Mouse (Mus musculus) midbrain, embryonic 14.5 days (tissue): ENCODE measurements around the gene Tbc1d1. TPM values are rescaled to one million over a fixed set of nuclear protein-coding genes. Genes with fewer than 3 reads are reported as not detected.
"Not testable (repeated sequence)": the region's sequence is repeated elsewhere in the genome, so short reads cannot be mapped to it uniquely, and the experiment has no call there.

Experiments used
- ATAC-seq: fragments of 200-750 bp; cut with Nextera tagmentation; 2 replicates; pipeline ENCODE4 v1.8.0; 2017; ENCODE audit warnings: moderate number of reproducible peaks, moderate library complexity; ENCODE audit not compliant: low FRiP score, low TSS enrichment
- DNase-seq: peaks from one replicate; pipeline ENCODE4 v3.0.0-alpha.2; 2015
- H3K27ac ChIP-seq: fragments of 300-500 bp; sonication (generic); replicated peaks from 2 replicates; pipeline ENCODE4 v1.5.1; 2014; ENCODE audit warnings: mild to moderate bottlenecking, low read depth, low read length, moderate library complexity
- H3K27me3 ChIP-seq: fragments of 300-500 bp; sonication (generic); 2 replicates; pipeline ENCODE4 v1.6.1; 2014; ENCODE audit warnings: low read length, control low read depth, mixed read lengths; ENCODE audit not compliant: control insufficient read depth, insufficient read depth
- H3K36me3 ChIP-seq: fragments of 300-500 bp; sonication (generic); 2 replicates; pipeline ENCODE4 v1.6.1; 2014; ENCODE audit warnings: low read length, control low read depth; ENCODE audit not compliant: control insufficient read depth, insufficient read depth
- H3K4me1 ChIP-seq: fragments of 300-500 bp; sonication (generic); 2 replicates; pipeline ENCODE4 v1.6.1; 2014; ENCODE audit warnings: mild to moderate bottlenecking, antibody characterized with exemption, low read length, control low read depth; ENCODE audit not compliant: control insufficient read depth, insufficient read depth
- H3K4me2 ChIP-seq: fragments of 300-500 bp; sonication (generic); 2 replicates; pipeline ENCODE4 v1.6.1; 2014; ENCODE audit warnings: mild to moderate bottlenecking, low read length, moderate library complexity
- H3K4me3 ChIP-seq: fragments of 300-500 bp; sonication (generic); replicated peaks from 2 replicates; pipeline ENCODE4 v1.5.1; 2014; ENCODE audit warnings: low read depth, low read length
- H3K9ac ChIP-seq: fragments of 300-500 bp; sonication (generic); replicated peaks from 2 replicates; pipeline ENCODE4 v1.6.1; 2014; ENCODE audit warnings: mild to moderate bottlenecking, low read length, moderate library complexity
- H3K9me3 ChIP-seq: fragments of 300-500 bp; sonication (generic); 2 replicates; pipeline ENCODE4 v1.6.1; 2016; ENCODE audit warnings: low read length, control low read depth, mixed read lengths; ENCODE audit not compliant: control insufficient read depth
- WGBS: fragments of 180-500 bp; shearing (Covaris S2); extraction: QIAGEN DNeasy Blood & Tissue Kit; methylation state at CpG from one replicate; pipeline ENCODE4 v1.1.7; 2014; 5-methylcytosine and 5-hydroxymethylcytosine counted together
- polyA plus RNA-seq: library from polyadenylated mRNA; unstranded; fragments of >200 nt; fragmentation: Nextera tagmentation; extraction: Ambion mirVana; gene quantifications from 2 replicates; pipeline ENCODE4 v1.2.1, GENCODE M21; 2014

Tbc1d1 gene
- polyA plus RNA-seq, 1 experiment from 2014 or later, result 11.7 TPM

DNA sequence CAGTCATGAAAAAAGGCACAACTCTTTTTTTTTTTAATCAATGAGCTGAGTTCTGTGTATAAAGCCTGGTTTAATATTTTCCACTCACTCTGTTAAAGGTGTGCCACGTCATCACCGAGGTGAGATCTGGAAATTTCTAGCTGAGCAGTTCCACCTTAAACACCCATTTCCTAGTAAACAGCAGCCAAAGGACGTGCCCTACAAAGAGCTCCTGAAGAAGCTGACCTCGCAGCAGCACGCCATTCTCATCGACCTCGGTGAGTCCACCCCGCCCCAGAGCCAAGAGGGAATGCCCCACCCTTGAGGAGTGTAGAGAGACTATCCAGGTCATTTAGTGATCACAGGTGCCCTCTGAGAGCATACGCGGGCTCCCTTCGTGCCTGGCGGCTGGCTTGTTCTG, 168.2 kb downstream of the Tbc1d1 start:
- Histone ChIP-seq H3K4me3 (no peak overlapping the region), H3K36me3 (0 out of 2 replicates have a peak, but pooled peaks cover 2% of the 10 kb centered on the region), H3K9ac (no peak overlapping the region), H3K4me2 (no peak overlapping the region), H3K9me3 (no peaks in the 10 kb centered on the region), H3K27me3 (no peaks in the 10 kb centered on the region), H3K4me1 (peaks cover 10% of the 10 kb centered on the region), H3K27ac (peak overlapping the region; percentile 20; the same call in 1 of the 2 replicates)
- WGBS, result 95% methylated on average over 12 of the region's 12 CpGs
- no peak for DNase-seq
- no peak for ATAC-seq

DNA sequence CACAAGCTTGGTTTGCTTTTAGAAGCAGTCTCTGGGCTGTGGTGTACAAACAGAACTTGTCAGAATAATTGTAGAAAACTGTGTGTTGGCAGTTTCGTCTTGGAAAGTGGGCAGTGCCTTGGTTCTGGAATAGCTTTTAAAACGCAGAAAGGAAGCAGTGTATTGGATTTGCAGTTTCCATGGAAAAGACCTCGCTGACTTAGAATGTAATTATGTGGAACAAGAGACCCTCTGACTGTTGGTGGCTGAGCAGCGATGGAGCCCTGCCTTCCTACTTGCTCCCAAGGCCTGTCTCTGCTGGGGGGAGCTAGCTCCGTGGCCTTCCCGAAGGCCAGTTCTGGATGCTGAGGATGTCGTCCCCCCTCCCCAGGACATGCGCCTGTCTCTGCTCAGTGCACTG, 168.8 kb downstream of the Tbc1d1 start:
- no peak for ATAC-seq

DNA sequence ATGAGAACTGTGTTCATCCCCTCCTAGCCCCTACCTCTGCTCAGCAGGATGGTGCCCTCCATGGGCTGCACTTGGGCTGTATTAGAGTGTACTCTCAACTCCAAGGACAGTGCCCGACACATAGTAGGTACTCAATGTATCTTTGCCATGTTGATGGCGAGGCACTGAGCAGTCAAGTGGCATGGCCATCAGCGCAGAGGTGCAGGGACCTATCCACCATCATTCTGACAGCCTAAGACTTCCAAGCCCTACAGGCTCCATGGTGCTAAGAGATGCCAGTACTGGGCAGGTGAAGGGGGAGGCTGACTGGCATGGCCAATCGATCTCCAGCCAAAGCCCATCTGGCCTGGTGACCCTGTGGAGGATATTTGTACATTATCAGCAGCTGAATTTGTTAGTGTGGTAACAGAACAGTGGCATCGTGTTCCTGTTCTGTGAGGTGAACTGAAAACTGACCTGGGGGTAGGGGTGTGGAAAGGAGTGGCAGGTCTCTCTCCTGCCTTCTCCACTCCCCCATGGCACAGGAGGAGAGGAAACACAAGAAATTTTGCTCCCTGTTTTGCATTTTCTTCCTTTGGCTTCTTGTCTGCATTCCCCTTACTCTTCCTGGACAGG, 169.7 kb downstream of the Tbc1d1 start:
- no peak for ATAC-seq
- 91% methylated on average over 5 of the region's 5 CpGs for WGBS
- H3K4me3 ChIP-seq, result no peak overlapping the region
- no peaks in the 10 kb centered on the region for H3K27me3 ChIP-seq
- H3K9ac ChIP-seq, result no peak overlapping the region
- DNase-seq, result no peak
- 0 out of 2 replicates have a peak, but pooled peaks cover 2% of the 10 kb centered on the region for H3K36me3 ChIP-seq
- peaks cover 10% of the 10 kb centered on the region for H3K4me1 ChIP-seq
- H3K27ac ChIP-seq, result no peak overlapping the region
- no peaks in the 10 kb centered on the region for H3K9me3 ChIP-seq
- H3K4me2 ChIP-seq, result no peak overlapping the region

More for the DNA sequence above, 168.8 kb downstream of the Tbc1d1 start:
- Histone ChIP-seq H3K9me3 (no peaks in the 10 kb centered on the region), H3K4me1 (peaks cover 10% of the 10 kb centered on the region), H3K4me3 (no peak overlapping the region), H3K4me2 (no peak overlapping the region), H3K36me3 (0 out of 2 replicates have a peak, but pooled peaks cover 2% of the 10 kb centered on the region), H3K9ac (no peak overlapping the region), H3K27ac (peak overlapping the region; percentile 20; the same call in 1 of the 2 replicates), H3K27me3 (no peaks in the 10 kb centered on the region)
- DNase-seq, result peak; percentile 35
- WGBS, result 66% methylated on average over 8 of the region's 8 CpGs

DNA sequence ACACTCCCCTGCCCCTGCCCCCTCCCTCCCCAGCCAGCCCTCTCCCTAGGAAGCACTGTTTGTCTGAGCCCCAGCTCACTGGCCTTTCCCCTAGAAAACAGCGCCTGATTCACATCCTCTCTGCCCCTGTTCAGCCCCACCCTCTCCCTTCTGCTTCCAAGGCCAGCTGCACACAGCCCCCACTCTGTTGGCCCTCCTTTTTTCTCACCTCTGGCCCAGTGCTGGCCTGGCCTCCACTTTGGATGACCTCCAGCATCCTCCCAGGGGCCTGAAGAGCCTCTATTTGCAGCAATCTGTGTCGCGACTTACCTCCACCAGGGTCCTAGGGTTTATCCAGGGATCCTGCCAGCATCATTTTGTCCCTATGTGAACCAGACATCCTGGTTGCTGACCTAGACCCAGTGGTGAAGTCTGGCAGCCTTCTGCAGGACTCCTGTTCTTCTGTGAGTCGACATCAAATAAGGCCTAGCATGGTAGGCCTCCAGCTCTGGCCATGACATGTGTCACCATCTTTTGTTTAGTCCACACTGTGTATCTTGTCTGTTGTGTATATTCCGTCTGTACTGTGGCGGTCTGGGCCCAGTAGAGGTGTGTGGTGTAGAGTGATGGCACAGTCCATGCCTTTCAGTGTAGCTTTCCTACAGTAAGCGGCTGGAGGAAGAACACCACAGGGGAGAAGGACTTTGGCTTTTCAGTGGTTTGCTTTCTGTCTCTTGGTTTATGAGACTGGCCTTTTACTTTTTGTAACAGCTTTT, 170.5 kb downstream of the Tbc1d1 start:
- Histone ChIP-seq H3K27ac (no peak overlapping the region), H3K4me2 (no peak overlapping the region), H3K4me1 (peaks cover 10% of the 10 kb centered on the region), H3K4me3 (no peak overlapping the region), H3K36me3 (0 out of 2 replicates have a peak, but pooled peaks cover 2% of the 10 kb centered on the region), H3K9ac (no peak overlapping the region), H3K9me3 (no peaks in the 10 kb centered on the region), H3K27me3 (no peaks in the 10 kb centered on the region)
- ATAC-seq (0 out of 2 replicates have a peak, but pooled peaks have one; percentile 49), DNase-seq (no peak)
- 75% methylated on average over 7 of the region's 7 CpGs for WGBS

DNA sequence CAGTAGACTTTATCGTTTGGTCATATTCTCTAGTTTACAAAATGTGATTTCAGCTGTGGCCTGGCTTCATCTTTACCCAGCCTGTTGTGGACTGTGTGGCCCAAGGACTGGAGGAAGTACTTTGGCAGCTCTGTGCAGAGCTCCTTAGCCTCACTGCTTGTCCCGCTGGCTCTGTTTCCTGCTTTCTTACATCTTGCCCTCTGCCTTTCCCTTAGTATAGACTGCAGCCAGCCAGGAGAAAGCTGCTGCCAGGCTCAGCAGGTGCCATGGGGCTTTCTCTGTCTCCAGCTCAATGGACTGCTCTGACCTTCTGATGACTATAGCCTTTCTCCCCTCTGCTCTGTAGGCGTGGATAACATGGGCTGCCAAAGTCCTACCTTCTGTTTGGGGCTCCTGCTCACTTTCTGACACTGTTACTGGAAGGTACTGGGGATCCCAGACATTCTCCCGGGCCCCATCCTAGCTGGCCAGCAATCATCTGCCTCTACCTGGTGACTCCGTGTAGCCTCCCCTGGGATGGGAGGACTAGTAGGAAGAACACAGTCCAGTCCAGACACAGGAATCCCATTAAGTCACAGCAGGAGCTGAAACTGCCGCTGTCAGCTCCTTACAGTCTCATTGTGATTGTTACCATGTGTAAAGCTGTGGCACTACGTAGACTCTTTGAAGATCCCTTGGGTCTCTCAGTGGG, 171.3 kb downstream of the Tbc1d1 start:
- H3K9ac ChIP-seq, result no peak overlapping the region
- ATAC-seq (no peak), DNase-seq (no peak)
- H3K4me3 ChIP-seq, result no peak overlapping the region
- 65% methylated on average over 7 of the region's 7 CpGs for WGBS
- H3K4me1 ChIP-seq, result peaks cover 10% of the 10 kb centered on the region
- H3K27ac ChIP-seq, result 0 out of 2 replicates have a peak overlapping the region, but pooled peaks have one; percentile 21
- no peak overlapping the region for H3K4me2 ChIP-seq
- 0 out of 2 replicates have a peak, but pooled peaks cover 2% of the 10 kb centered on the region for H3K36me3 ChIP-seq
- no peaks in the 10 kb centered on the region for H3K9me3 ChIP-seq
- H3K27me3 ChIP-seq, result no peaks in the 10 kb centered on the region

DNA sequence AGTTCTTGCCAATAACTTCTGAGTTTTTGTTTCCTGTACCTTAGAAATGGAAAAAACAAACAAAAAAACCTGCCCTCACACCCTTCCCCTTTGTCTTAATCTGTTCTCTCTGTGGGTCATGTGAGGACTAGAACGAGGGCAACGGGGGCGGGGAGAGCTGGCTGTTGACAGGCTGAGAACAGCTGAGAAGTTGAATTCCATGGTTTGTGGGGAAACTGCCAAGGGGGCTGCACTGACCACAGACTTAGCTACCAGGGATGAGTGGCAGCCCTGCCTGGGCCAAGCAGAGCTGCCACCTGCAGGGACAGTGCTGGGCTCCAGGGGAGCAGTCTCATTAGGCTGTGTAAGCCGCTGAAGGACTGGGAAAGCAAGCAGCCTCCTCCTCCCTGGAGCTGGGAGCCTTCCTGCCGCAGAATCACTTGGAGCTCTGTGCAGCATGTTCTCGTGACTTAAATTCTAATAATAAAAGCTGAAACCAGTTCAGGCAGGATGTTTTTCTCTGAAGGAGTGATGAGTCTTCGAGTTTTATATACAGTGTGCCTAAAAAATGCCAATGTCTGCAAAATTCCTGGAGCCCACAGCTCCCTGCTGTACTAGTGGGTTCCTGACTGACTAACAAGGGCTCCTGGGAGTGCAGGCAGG, 180.8 kb downstream of the Tbc1d1 start:
- WGBS, result 23% methylated on average over 7 of the region's 7 CpGs
- no peak overlapping the region for H3K9ac ChIP-seq
- ATAC-seq (peak; percentile 67; the same call in 1 of the 2 replicates), DNase-seq (peak; percentile 62)
- H3K4me3 ChIP-seq, result no peak overlapping the region
- H3K27ac ChIP-seq, result peak overlapping the region; percentile 32
- peaks cover 7% of the 10 kb centered on the region; the same call in 1 of the 2 replicates for H3K4me1 ChIP-seq
- H3K27me3 ChIP-seq, result no peaks in the 10 kb centered on the region
- no peaks in the 10 kb centered on the region for H3K9me3 ChIP-seq
- H3K4me2 ChIP-seq, result no peak overlapping the region
- no peaks in the 10 kb centered on the region for H3K36me3 ChIP-seq

DNA sequence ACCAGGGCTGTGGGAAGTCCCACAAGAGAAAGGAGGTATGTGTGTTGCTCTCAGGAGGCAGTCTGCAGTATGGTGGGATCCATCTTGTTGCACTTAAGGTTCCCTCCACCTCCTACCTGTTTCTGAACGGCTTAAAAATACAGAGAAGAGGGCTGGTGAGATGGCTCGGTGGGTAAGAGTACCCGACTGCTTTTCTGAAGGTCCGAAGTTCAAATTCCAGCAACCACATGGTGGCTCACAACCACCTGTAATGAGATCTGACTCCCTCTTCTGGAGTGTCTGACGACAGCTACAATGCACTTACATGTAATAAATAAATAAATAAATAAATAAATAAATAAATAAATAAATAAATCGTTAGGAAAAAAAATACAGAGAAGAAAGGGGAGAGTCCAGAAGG, 182.7 kb downstream of the Tbc1d1 start:
- not testable (repeated sequence) for H3K27ac ChIP-seq, H3K27me3 ChIP-seq, H3K9me3 ChIP-seq, ATAC-seq, H3K4me1 ChIP-seq, H3K4me3 ChIP-seq, H3K36me3 ChIP-seq, DNase-seq, H3K4me2 ChIP-seq, H3K9ac ChIP-seq
- WGBS, result 86% methylated on average over 6 of the region's 6 CpGs

DNA sequence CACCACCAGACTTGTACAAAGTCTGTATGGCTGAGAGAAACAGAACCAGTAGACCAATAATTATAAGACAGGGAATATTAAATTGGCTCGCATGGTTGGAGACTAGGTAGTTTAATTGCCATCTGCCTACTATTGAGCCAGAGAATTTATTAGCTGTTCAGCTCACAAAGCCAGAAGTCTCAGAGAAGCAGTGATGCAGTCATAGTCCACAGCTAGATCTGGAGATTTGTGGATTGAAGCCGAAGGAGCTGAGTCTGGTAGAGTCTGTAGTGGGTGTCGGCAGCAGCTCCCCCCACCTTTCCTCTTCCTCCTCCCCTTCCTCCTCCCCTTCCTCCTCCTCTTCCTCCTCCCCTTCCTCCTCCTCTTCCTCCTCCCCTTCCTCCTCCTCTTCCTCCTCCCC, 184.3 kb downstream of the Tbc1d1 start:
- no peak overlapping the region for H3K4me2 ChIP-seq
- peaks cover 14% of the 10 kb centered on the region for H3K4me1 ChIP-seq
- no peak overlapping the region for H3K4me3 ChIP-seq
- WGBS, result 85% methylated on average over 3 of the region's 3 CpGs
- no peaks in the 10 kb centered on the region for H3K9me3 ChIP-seq
- H3K27ac ChIP-seq, result no peak overlapping the region
- ATAC-seq (no peak), DNase-seq (no peak)
- no peaks in the 10 kb centered on the region for H3K36me3 ChIP-seq
- no peaks in the 10 kb centered on the region for H3K27me3 ChIP-seq
- H3K9ac ChIP-seq, result no peak overlapping the region
